Mouse (Mus musculus) kidney, postnatal 0 days (tissue): ENCODE measurements around the gene Cytip. TPM values are rescaled to one million over a fixed set of nuclear protein-coding genes. Genes with fewer than 3 reads are reported as not detected.
"Not testable (repeated sequence)": the region's sequence is repeated elsewhere in the genome, so short reads cannot be mapped to it uniquely, and the experiment has no call there.

Experiments used
- ATAC-seq: fragments of 200-750 bp; cut with Nextera tagmentation; replicated peaks from 2 replicates; pipeline ENCODE4 v1.8.0; 2017; ENCODE audit warnings: low read depth, moderate number of reproducible peaks, moderate TSS enrichment, moderate library complexity; ENCODE audit not compliant: low FRiP score
- DNase-seq: peaks from one replicate; pipeline ENCODE4 v3.0.0-alpha.2; 2016; ENCODE audit warnings: low spot score
- H3K27ac ChIP-seq: fragments of 300-500 bp; sonication (generic); 2 replicates; pipeline ENCODE4 v1.5.1; 2014; ENCODE audit warnings: mild to moderate bottlenecking
- H3K27me3 ChIP-seq: fragments of 300-500 bp; sonication (generic); 2 replicates; pipeline ENCODE4 v1.6.1; 2014; ENCODE audit warnings: low read length, mixed read lengths; ENCODE audit not compliant: insufficient read depth
- H3K36me3 ChIP-seq: fragments of 300-500 bp; sonication (generic); 2 replicates; pipeline ENCODE4 v1.6.1; 2014; ENCODE audit warnings: low read length, mixed read lengths; ENCODE audit not compliant: insufficient read depth
- H3K4me1 ChIP-seq: fragments of 300-500 bp; sonication (generic); replicated peaks from 2 replicates; pipeline ENCODE4 v1.6.1; 2014; ENCODE audit warnings: antibody characterized with exemption, low read length, mixed read lengths; ENCODE audit not compliant: insufficient read depth
- H3K4me2 ChIP-seq: fragments of 300-500 bp; sonication (generic); 2 replicates; pipeline ENCODE4 v1.6.1; 2014; ENCODE audit warnings: mild to moderate bottlenecking, low read length, moderate library complexity, mixed read lengths
- H3K4me3 ChIP-seq: fragments of 300-500 bp; sonication (generic); replicated peaks from 2 replicates; pipeline ENCODE4 v1.5.1; 2014; ENCODE audit warnings: low read depth, low read length
- H3K9ac ChIP-seq: fragments of 300-500 bp; sonication (generic); 2 replicates; pipeline ENCODE4 v1.6.1; 2014; ENCODE audit warnings: low read depth, low read length
- H3K9me3 ChIP-seq: fragments of 300-500 bp; sonication (generic); replicated peaks from 2 replicates; pipeline ENCODE4 v1.6.1; 2016; ENCODE audit warnings: low read length, inconsistent platforms, mixed read lengths
- CTCF ChIP-seq: IDR thresholded peaks from 2 replicates; pipeline ENCODE4 v1.5.1; 2016; ENCODE audit warnings: antibody characterized with exemption, low read depth, mild to moderate bottlenecking, moderate library complexity
- WGBS: fragments of 180-500 bp; shearing (Covaris S2); extraction: QIAGEN DNeasy Blood & Tissue Kit; methylation state at CpG from one replicate; pipeline ENCODE4 v1.1.7; 2014; 5-methylcytosine and 5-hydroxymethylcytosine counted together
- polyA plus RNA-seq: library from polyadenylated mRNA; unstranded; fragments of >200 nt; fragmentation: Nextera tagmentation; extraction: Ambion mirVana; gene quantifications from 2 replicates; pipeline ENCODE4 v1.2.1, GENCODE M21; 2015

Cytip gene
- polyA plus RNA-seq, 1 experiment from 2014 or later = 7.1 TPM

- H3K36me3 ChIP-seq = no peaks in the 10 kb centered on the region
- no peak for DNase-seq
- H3K27me3 ChIP-seq = no peaks in the 10 kb centered on the region
- no peak for TF ChIP-seq CTCF
- no peak overlapping the region for H3K4me2 ChIP-seq
- no peaks in the 10 kb centered on the region for H3K4me1 ChIP-seq
- no peak overlapping the region for H3K4me3 ChIP-seq
- H3K9me3 ChIP-seq = no peaks in the 10 kb centered on the region
- H3K27ac ChIP-seq = no peak overlapping the region
- 93% methylated on average over 4 of the region's 4 CpGs for WGBS
- no peak for ATAC-seq
- H3K9ac ChIP-seq = no peak overlapping the region
These were observed 58.8 kb downstream of the Cytip start for GRCm38 (mm10) chr2:58136526-58136925.

- Histone ChIP-seq H3K9me3 (no peaks in the 10 kb centered on the region), H3K27ac (no peak overlapping the region), H3K9ac (no peak overlapping the region), H3K4me2 (no peak overlapping the region), H3K27me3 (no peaks in the 10 kb centered on the region), H3K4me1 (no peaks in the 10 kb centered on the region), H3K36me3 (no peaks in the 10 kb centered on the region), H3K4me3 (no peak overlapping the region)
- ATAC-seq = no peak
- WGBS = 57% methylated on average over 2 of the region's 2 CpGs
- DNase-seq = no peak
- TF ChIP-seq CTCF = no peak
These were observed 60.3 kb downstream of the Cytip start for GRCm38 (mm10) chr2:58135061-58135463.

GRCm38 (mm10) chr2:58132597-58132996, 62.7 kb downstream of the Cytip start:
- Histone ChIP-seq H3K4me2 (no peak overlapping the region), H3K4me1 (no peaks in the 10 kb centered on the region), H3K4me3 (no peak overlapping the region), H3K9me3 (no peaks in the 10 kb centered on the region), H3K27ac (no peak overlapping the region), H3K27me3 (no peaks in the 10 kb centered on the region), H3K36me3 (no peaks in the 10 kb centered on the region), H3K9ac (no peak overlapping the region)
- TF ChIP-seq CTCF = no peak
- DNase-seq (no peak), ATAC-seq (no peak)
- WGBS = 55% methylated on average over 2 of the region's 2 CpGs

- Histone ChIP-seq H3K9ac (no peak overlapping the region), H3K36me3 (no peaks in the 10 kb centered on the region), H3K4me1 (no peaks in the 10 kb centered on the region), H3K9me3 (no peaks in the 10 kb centered on the region), H3K4me3 (no peak overlapping the region), H3K4me2 (no peak overlapping the region), H3K27ac (no peak overlapping the region), H3K27me3 (no peaks in the 10 kb centered on the region)
- no peak for TF ChIP-seq CTCF
- WGBS = 70% methylated on average over 5 of the region's 5 CpGs
- no peak for ATAC-seq
- DNase-seq = no peak
These were observed 65.4 kb downstream of the Cytip start for GRCm38 (mm10) chr2:58129903-58130302.

GRCm38 (mm10) chr2:58111105-58111504, 84.2 kb downstream of the Cytip start:
- 68% methylated on average over 4 of the region's 4 CpGs for WGBS
- H3K27ac ChIP-seq = no peak overlapping the region
- ATAC-seq (no peak), DNase-seq (no peak)
- no peaks in the 10 kb centered on the region for H3K4me1 ChIP-seq
- no peaks in the 10 kb centered on the region for H3K9me3 ChIP-seq
- TF ChIP-seq CTCF = no peak
- no peak overlapping the region for H3K4me3 ChIP-seq
- H3K9ac ChIP-seq = no peak overlapping the region
- H3K4me2 ChIP-seq = no peak overlapping the region
- H3K36me3 ChIP-seq = no peaks in the 10 kb centered on the region
- H3K27me3 ChIP-seq = no peaks in the 10 kb centered on the region

GRCm38 (mm10) chr2:58107887-58108286, 87.4 kb downstream of the Cytip start:
- not testable (repeated sequence) for ATAC-seq, H3K9me3 ChIP-seq, DNase-seq, H3K4me3 ChIP-seq, H3K4me1 ChIP-seq, H3K27me3 ChIP-seq, H3K9ac ChIP-seq, H3K4me2 ChIP-seq, H3K27ac ChIP-seq, H3K36me3 ChIP-seq
- 95% methylated on average over 10 of the region's 16 CpGs for WGBS

GRCm38 (mm10) chr2:58107046-58107445, 88.3 kb downstream of the Cytip start:
- Histone ChIP-seq H3K27me3 (no peaks in the 10 kb centered on the region), H3K9ac (no peak overlapping the region), H3K27ac (no peak overlapping the region), H3K4me1 (no peaks in the 10 kb centered on the region), H3K4me2 (no peak overlapping the region), H3K36me3 (no peaks in the 10 kb centered on the region), H3K9me3 (no peaks in the 10 kb centered on the region), H3K4me3 (no peak overlapping the region)
- ATAC-seq (no peak), DNase-seq (no peak)
- WGBS = 90% methylated on average over 6 of the region's 6 CpGs
- no peak for TF ChIP-seq CTCF
